ENCODE assay signal across 10 mouse cellular contexts in the genomic region with DNA sequence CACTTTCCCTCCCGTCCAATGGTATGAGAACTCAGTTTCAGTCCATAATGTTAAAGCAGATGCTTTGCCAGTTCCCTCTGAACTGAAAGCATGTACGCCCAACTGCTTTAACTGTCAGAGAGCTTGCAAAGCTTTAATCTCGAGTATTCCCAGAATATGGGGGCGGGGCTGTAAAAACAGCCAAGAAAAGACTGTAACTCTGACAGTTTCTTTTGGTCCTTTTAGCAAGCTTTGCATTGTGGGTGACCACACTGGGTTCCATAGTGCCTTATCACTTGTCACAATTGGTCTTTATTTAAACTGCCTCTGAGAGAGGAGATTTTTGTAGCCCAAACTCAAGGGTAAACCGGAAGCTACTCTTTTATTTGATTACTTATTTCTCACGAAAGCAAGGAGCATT. TPM values are rescaled to one million over a fixed set of nuclear protein-coding genes. Genes with fewer than 3 reads are reported as not detected.
A peak's percentile ranks its signal among the peaks of the same experiment; 100 is the strongest.
DNase-seq lines count a peak whose midpoint lies in the region; ATAC-seq and TF ChIP-seq lines count a peak whose summit lies in the region.
"Had no signal": no experiment of that assay in that cellular context is flagged by ENCODE, and none has a peak within 500 bp of the region (broad histone marks: within the 10 kb centered on the region; RNA-seq: fewer than 3 reads in every experiment).

No protein-coding gene starts in this region.

- H3K27me3 ChIP-seq in spleen, adult 2 months (ENCODE audit: control insufficient read depth, insufficient read depth, low read length): no peaks in the 10 kb centered on the region
- peaks cover 22% of the 10 kb centered on the region for H3K27me3 ChIP-seq in liver, embryonic 13.5 days
- H3K27me3 ChIP-seq in midbrain, embryonic 16.5 days (ENCODE audit: control insufficient read depth, insufficient read depth, low read depth, low read length): peaks cover 19% of the 10 kb centered on the region

- H3K9me3 ChIP-seq in liver, embryonic 13.5 days (replicated peaks): no peaks in the 10 kb centered on the region
- no peaks in the 10 kb centered on the region for H3K9me3 ChIP-seq in midbrain, embryonic 16.5 days (replicated peaks; ENCODE audit: control insufficient read depth, low read length, poor library complexity, severe bottlenecking)
- H3K9me3 ChIP-seq: neural tube, embryonic 12.5 days had no signal

- peak overlapping the region; percentile 14; the same call in 1 of the 2 replicates for H3K4me3 ChIP-seq in spleen, adult 2 months (ENCODE audit: extremely low read depth, insufficient read depth, insufficient read length)
- peak overlapping the region; percentile 36 for H3K4me3 ChIP-seq in liver, embryonic 13.5 days (replicated peaks)
- no peak overlapping the region for H3K4me3 ChIP-seq in midbrain, embryonic 16.5 days (ENCODE audit: low read depth, low read length)
- H3K4me3 ChIP-seq: neural tube, embryonic 12.5 days had no signal

- peaks cover 9% of the 10 kb centered on the region; the same call in 1 of the 2 replicates for H3K4me1 ChIP-seq in spleen, adult 2 months (ENCODE audit: control insufficient read depth, insufficient read depth, insufficient read length)
- peaks cover 92% of the 10 kb centered on the region for H3K4me1 ChIP-seq in liver, embryonic 13.5 days (replicated peaks)
- peaks cover 27% of the 10 kb centered on the region for H3K4me1 ChIP-seq in midbrain, embryonic 16.5 days (ENCODE audit: control insufficient read depth, insufficient read depth, low read length)

- H3K27ac ChIP-seq in spleen, adult 2 months (ENCODE audit: insufficient read depth, low read length): no peak overlapping the region; the same call in none of the 2 replicates
- H3K27ac ChIP-seq in liver, embryonic 13.5 days: peak overlapping the region; percentile 78
- H3K27ac ChIP-seq in midbrain, embryonic 16.5 days (ENCODE audit: low read length): no peak overlapping the region
- H3K27ac ChIP-seq: neural tube, embryonic 12.5 days had no signal

- TF ChIP-seq CTCF in spleen, adult 2 months (IDR thresholded peaks at IDR 0.05; ENCODE audit: extremely low read depth, insufficient read depth, insufficient read length, insufficient replicate concordance): no peak

- H3K4me2 ChIP-seq in liver, embryonic 13.5 days: peak overlapping the region; percentile 100
- no peak overlapping the region for H3K4me2 ChIP-seq in midbrain, embryonic 16.5 days (ENCODE audit: low read length)
- H3K4me2 ChIP-seq: neural tube, embryonic 12.5 days had no signal

- H3K36me3 ChIP-seq in spleen, adult 2 months (ENCODE audit: control insufficient read depth, insufficient read depth, low read length): peaks cover 4% of the 10 kb centered on the region; the same call in 1 of the 2 replicates
- 0 out of 2 replicates have a peak, but pooled peaks cover under 1% of the 10 kb centered on the region for H3K36me3 ChIP-seq in liver, embryonic 13.5 days
- no peaks in the 10 kb centered on the region for H3K36me3 ChIP-seq in midbrain, embryonic 16.5 days (ENCODE audit: control insufficient read depth, insufficient read depth, low read length)
- H3K36me3 ChIP-seq: neural tube, embryonic 12.5 days had no signal

- intact Hi-C loops in heart, postnatal 36 days (cut with DNase I): loop anchor here (5.0 to 10.0 kb wide), 3 partner anchors 87 to 1385 kb away; no protein-coding TSS in a partner anchor

- DNase-seq in heart, adult 11 months: peak; percentile 90
- DNase-seq in heart, postnatal 36 days: no peak
- no peak for DNase-seq in spleen, adult 2 months (ENCODE audit: low read depth in 1 of 2, low spot score in 2 of 2)
- DNase-seq in spleen, adult 18-20 months: no peak
- DNase-seq in liver, embryonic 13.5 days: peak; percentile 54
- DNase-seq in thymus, postnatal 4 days: peak; percentile 42
- no peak for DNase-seq in cerebellum, adult 11-12 months
- DNase-seq: adrenal gland, adult 8-10 months had no signal

- 20% methylated on average over 6 of the region's 6 CpGs for WGBS in spleen, adult 2 months
- 9% methylated on average over 6 of the region's 6 CpGs for WGBS in liver, embryonic 13.5 days (ENCODE audit: insufficient replicate concordance)
- 73% methylated on average over 6 of the region's 6 CpGs for WGBS in midbrain, embryonic 16.5 days

- no peak for ATAC-seq in liver, embryonic 13.5 days (ENCODE audit: low read depth)
- ATAC-seq in midbrain, embryonic 16.5 days: no peak

- TF ChIP-seq POLR2A in spleen, adult 2 months (IDR thresholded peaks at IDR 0.05; ENCODE audit: low read depth, low read length): no peak

- peak overlapping the region; percentile 42; the same call in 1 of the 2 replicates for H3K9ac ChIP-seq in liver, embryonic 13.5 days
- no peak overlapping the region for H3K9ac ChIP-seq in midbrain, embryonic 16.5 days (ENCODE audit: low read depth, low read length)
- H3K9ac ChIP-seq: neural tube, embryonic 12.5 days had no signal

RNA-seq across cellular contexts. Expression of a gene that starts 4.1 kb away (rescaled TPM):
- 1 to 10 TPM; 2.4 to 4.3 TPM for total RNA-seq in heart, postnatal 36 days (2021)
- 18.7 and 30.1 TPM in 2 replicates for polyA plus RNA-seq in spleen, adult 2 months (2012; rRNA removed)
- 2.2 and 2.4 TPM in 2 replicates for polyA plus RNA-seq in liver, embryonic 13.5 days (2015; fragmentation: Nextera tagmentation; extraction: Ambion mirVana)
- polyA plus RNA-seq in midbrain, embryonic 16.5 days (2015; fragmentation: Nextera tagmentation; extraction: Ambion mirVana): 1.1 and 1.6 TPM in 2 replicates

RNA-seq across cellular contexts. Expression of a gene that starts 54.6 kb away (rescaled TPM):
- total RNA-seq in heart, postnatal 36 days (2021): 10 to 100 TPM; 38.2 to 40.7 TPM
- 2.4 and 3.0 TPM in 2 replicates for polyA plus RNA-seq in spleen, adult 2 months (2012; rRNA removed)
- polyA plus RNA-seq in liver, embryonic 13.5 days (2015; fragmentation: Nextera tagmentation; extraction: Ambion mirVana): 16.8 and 21.9 TPM in 2 replicates
- polyA plus RNA-seq in midbrain, embryonic 16.5 days (2015; fragmentation: Nextera tagmentation; extraction: Ambion mirVana): 58.0 and 63.2 TPM in 2 replicates

Comparison
In these comparisons a context has a peak if more than half of its experiments do, and no peak if none do; other contexts are left out.
1. DNase-seq: peak in heart, adult 11 months (single experiment), liver, embryonic 13.5 days (single experiment) and thymus, postnatal 4 days (single experiment); none in heart, postnatal 36 days (0 of 2), spleen, adult 2 months (0 of 2), spleen, adult 18-20 months (0 of 2) and cerebellum, adult 11-12 months (single experiment).